Mouse (Mus musculus): ENCODE data around the gene Commd1. TPM values are rescaled to one million over a fixed set of nuclear protein-coding genes. Genes with fewer than 3 reads are reported as not detected.

Commd1 gene
- polyA plus RNA-seq (2015; fragmentation: Nextera tagmentation; extraction: Ambion mirVana) = 324 and 371 TPM in 2 replicates

DNA sequence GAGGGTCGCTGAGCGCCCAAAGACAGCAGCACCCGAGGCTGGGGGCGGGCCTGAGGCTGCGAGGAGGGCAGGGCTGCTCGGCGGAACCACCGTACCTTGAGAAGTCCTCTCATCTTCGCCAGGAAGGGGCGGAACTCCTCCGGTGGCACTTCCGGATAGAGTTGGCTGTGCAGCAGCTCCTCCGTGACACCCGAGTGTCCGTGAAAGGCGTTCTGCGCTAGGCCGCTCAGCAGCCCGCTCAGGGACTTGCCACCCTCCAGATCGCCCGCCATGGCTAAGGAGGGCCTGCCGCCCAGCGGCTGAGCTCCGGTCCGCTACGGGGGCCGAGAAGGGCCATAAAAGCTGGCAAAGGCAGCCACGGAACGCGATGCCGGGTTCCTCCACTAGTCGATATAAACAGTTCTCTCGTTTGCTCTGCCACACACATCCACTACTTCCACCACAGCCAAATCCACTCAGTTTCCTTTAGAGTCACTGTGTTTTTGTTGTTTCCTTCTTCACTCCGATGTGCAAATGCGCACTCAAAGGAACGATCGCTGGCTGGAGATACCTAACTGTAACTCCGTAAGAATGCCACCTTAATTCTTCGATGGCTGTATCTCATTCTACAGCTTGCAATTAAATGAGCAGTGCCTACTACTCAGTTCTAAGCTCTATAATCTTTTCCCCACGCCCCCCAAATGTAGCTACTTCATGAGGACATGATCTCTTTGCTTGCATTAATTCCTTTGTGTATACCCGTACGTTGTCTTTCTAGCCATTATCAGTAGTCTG is at the start of gene Commd1, which contains the start of gene Gm28048:
TSS of gene Commd1 (minus strand) at position 399 of the 774 bp plus-strand sequence.
TSS of gene Gm28048 (minus strand) at position 107 of the 774 bp plus-strand sequence.
- peak within 1 kb of the TSS; percentile 77 for H3K9ac ChIP-seq (ENCODE audit: low read length)
- ATAC-seq (ENCODE audit: insufficient read depth, low FRiP score) = peak; percentile 91
- 2% methylated on average over 42 of the region's 42 CpGs for WGBS
- peak within 1 kb of the TSS; percentile 96 for H3K27ac ChIP-seq (ENCODE audit: low read length)
- peaks cover 19% of the 10 kb centered on the region for H3K4me1 ChIP-seq (ENCODE audit: control insufficient read depth, insufficient read depth, low read length)
- no peaks in the 10 kb centered on the region for H3K36me3 ChIP-seq (ENCODE audit: control insufficient read depth, insufficient read depth, low read length)
- H3K9me3 ChIP-seq (replicated peaks; ENCODE audit: control insufficient read depth, low read length) = no peaks in the 10 kb centered on the region
- H3K27me3 ChIP-seq (ENCODE audit: control insufficient read depth, insufficient read depth, low read length) = no peaks in the 10 kb centered on the region
- peak within 1 kb of the TSS; percentile 68 for H3K4me3 ChIP-seq (replicated peaks; ENCODE audit: low read length)
- H3K4me2 ChIP-seq (ENCODE audit: low read depth, low read length) = peak within 1 kb of the TSS; percentile 75

DNA sequence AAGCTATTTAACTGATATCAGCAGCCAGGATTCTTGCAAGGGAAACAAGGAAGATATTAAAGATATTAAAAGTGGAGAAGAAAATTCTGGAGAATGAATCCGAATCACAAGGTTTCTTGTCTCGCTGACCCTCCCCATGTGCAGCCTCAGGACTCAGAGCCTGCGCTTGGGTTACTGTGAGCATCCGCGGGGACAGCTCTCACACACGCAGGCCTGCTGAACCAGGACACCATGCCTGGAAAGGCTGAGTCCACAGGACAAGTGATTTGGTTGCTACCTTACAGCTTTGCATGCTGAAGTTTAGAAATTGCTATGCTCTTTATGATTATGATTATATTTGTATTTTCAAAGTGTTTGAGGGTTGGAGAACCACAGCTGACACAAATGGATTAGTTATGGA is 47.2 kb upstream of the Commd1 start:
- Histone ChIP-seq H3K36me3 (ENCODE audit: control insufficient read depth, insufficient read depth, low read length) (no peaks in the 10 kb centered on the region), H3K4me3 (replicated peaks; ENCODE audit: low read length) (no peak overlapping the region), H3K27me3 (ENCODE audit: control insufficient read depth, insufficient read depth, low read length) (no peaks in the 10 kb centered on the region), H3K9ac (ENCODE audit: low read length) (no peak overlapping the region), H3K9me3 (replicated peaks; ENCODE audit: control insufficient read depth, low read length) (no peaks in the 10 kb centered on the region), H3K4me2 (ENCODE audit: low read depth, low read length) (no peak overlapping the region), H3K27ac (ENCODE audit: low read length) (no peak overlapping the region), H3K4me1 (ENCODE audit: control insufficient read depth, insufficient read depth, low read length) (no peaks in the 10 kb centered on the region)
- ATAC-seq (ENCODE audit: insufficient read depth, low FRiP score) = no peak
- WGBS = 63% methylated on average over 6 of the region's 6 CpGs

DNA sequence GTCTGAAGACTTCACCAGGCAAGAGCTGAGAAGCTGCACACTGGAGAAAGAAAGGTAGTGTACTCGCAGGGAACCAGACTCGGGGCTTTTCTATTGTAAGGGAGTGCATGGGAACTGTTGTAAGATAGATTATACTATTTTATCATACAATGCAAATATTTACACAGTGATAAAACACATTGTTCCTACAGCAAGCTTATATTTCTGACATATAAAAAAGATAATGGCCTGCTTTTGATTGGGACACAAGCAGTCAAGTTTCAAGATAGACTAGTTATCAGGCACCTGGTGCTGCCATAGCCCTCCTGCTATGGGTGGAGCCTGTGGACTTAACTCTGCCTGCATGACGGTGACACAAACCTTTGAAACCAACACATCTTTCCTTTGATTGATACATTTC is 46.8 kb upstream of the Commd1 start:
- no peak overlapping the region for H3K9ac ChIP-seq (ENCODE audit: low read length)
- ATAC-seq (ENCODE audit: insufficient read depth, low FRiP score) = peak; percentile 37; the same call in 1 of the 2 replicates
- no peak overlapping the region for H3K4me3 ChIP-seq (replicated peaks; ENCODE audit: low read length)
- no peaks in the 10 kb centered on the region for H3K9me3 ChIP-seq (replicated peaks; ENCODE audit: control insufficient read depth, low read length)
- H3K27me3 ChIP-seq (ENCODE audit: control insufficient read depth, insufficient read depth, low read length) = no peaks in the 10 kb centered on the region
- H3K27ac ChIP-seq (ENCODE audit: low read length) = no peak overlapping the region
- no peaks in the 10 kb centered on the region for H3K36me3 ChIP-seq (ENCODE audit: control insufficient read depth, insufficient read depth, low read length)
- no peaks in the 10 kb centered on the region for H3K4me1 ChIP-seq (ENCODE audit: control insufficient read depth, insufficient read depth, low read length)
- no peak overlapping the region for H3K4me2 ChIP-seq (ENCODE audit: low read depth, low read length)
- WGBS = 24% methylated on average over 3 of the region's 3 CpGs

DNA sequence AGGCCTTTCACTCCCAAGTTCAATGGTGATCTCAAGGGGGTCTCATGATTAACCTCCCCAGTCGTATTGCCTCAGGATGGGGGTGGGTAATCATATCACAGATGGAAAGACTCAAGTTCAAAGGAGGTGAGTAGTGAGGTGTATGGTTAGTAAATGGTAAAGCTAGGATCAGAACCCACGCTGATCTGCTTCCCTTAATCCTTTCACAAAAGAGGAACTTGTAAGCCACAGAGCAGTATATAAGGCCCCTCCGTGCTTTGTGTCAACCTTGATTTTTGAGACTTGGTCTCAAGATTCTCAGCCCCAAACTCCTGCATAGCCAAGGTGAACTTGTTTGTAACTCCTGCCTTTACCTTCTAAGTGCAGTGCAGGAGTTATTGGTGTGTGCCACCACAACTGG is 42.0 kb upstream of the Commd1 start:
- no peak for ATAC-seq (ENCODE audit: insufficient read depth, low FRiP score)
- no peaks in the 10 kb centered on the region for H3K4me1 ChIP-seq (ENCODE audit: control insufficient read depth, insufficient read depth, low read length)
- H3K9ac ChIP-seq (ENCODE audit: low read length) = no peak overlapping the region
- no peaks in the 10 kb centered on the region for H3K36me3 ChIP-seq (ENCODE audit: control insufficient read depth, insufficient read depth, low read length)
- no peak overlapping the region for H3K4me2 ChIP-seq (ENCODE audit: low read depth, low read length)
- no peak overlapping the region for H3K27ac ChIP-seq (ENCODE audit: low read length)
- H3K4me3 ChIP-seq (replicated peaks; ENCODE audit: low read length) = no peak overlapping the region
- no peaks in the 10 kb centered on the region for H3K9me3 ChIP-seq (replicated peaks; ENCODE audit: control insufficient read depth, low read length)
- 73% methylated on average over 3 of the region's 3 CpGs for WGBS
- no peaks in the 10 kb centered on the region for H3K27me3 ChIP-seq (ENCODE audit: control insufficient read depth, insufficient read depth, low read length)

DNA sequence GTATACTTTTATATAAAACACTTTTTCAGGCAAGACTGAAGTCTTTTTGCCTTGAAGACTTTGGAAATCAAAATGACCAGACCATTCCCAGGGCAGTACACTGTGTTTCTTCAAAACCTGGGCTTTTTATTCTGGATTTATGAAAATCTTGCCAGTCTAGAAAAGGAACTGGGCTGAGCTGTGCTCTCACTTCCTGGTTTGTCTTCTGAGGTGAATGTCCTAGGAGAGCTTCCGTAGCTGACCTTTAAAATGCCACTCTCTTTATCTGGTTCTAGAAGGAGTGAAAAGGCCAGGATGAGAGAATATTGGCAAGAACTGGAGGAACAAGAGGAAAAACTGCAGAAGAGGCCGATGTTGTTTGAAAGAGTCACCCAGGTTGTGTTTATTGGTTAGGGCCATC is 41.0 kb upstream of the Commd1 start:
- Histone ChIP-seq H3K4me2 (ENCODE audit: low read depth, low read length) (no peak overlapping the region), H3K27me3 (ENCODE audit: control insufficient read depth, insufficient read depth, low read length) (no peaks in the 10 kb centered on the region), H3K27ac (ENCODE audit: low read length) (no peak overlapping the region), H3K9ac (ENCODE audit: low read length) (no peak overlapping the region), H3K36me3 (ENCODE audit: control insufficient read depth, insufficient read depth, low read length) (no peaks in the 10 kb centered on the region), H3K4me1 (ENCODE audit: control insufficient read depth, insufficient read depth, low read length) (no peaks in the 10 kb centered on the region), H3K4me3 (replicated peaks; ENCODE audit: low read length) (no peak overlapping the region), H3K9me3 (replicated peaks; ENCODE audit: control insufficient read depth, low read length) (0 out of 2 replicates have a peak, but pooled peaks cover 3% of the 10 kb centered on the region)
- WGBS = 87% methylated on average over 2 of the region's 2 CpGs
- no peak for ATAC-seq (ENCODE audit: insufficient read depth, low FRiP score)

DNA sequence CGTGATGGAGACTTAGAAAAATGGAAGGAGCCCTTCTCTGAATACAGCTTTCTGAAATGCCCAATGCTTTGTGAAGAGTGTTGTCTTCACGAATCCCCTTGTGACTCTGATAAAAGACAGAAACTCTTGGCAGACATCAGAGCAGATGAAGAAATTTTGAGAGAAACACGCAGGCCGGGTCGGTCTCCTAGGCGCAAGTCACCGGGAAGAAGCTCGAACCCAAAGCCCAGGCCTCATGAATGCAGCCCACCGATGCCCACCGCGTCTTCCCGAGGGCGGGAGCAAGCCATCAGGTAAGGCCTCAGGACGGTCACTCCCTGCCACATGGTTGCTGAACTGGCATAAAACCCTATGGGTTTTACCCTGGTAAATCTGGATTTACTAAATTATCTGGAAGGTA is 38.7 kb upstream of the Commd1 start:
- H3K4me2 ChIP-seq (ENCODE audit: low read depth, low read length) = no peak overlapping the region
- no peaks in the 10 kb centered on the region for H3K4me1 ChIP-seq (ENCODE audit: control insufficient read depth, insufficient read depth, low read length)
- no peaks in the 10 kb centered on the region for H3K27me3 ChIP-seq (ENCODE audit: control insufficient read depth, insufficient read depth, low read length)
- H3K9me3 ChIP-seq (replicated peaks; ENCODE audit: control insufficient read depth, low read length) = 0 out of 2 replicates have a peak, but pooled peaks cover 3% of the 10 kb centered on the region
- no peaks in the 10 kb centered on the region for H3K36me3 ChIP-seq (ENCODE audit: control insufficient read depth, insufficient read depth, low read length)
- H3K4me3 ChIP-seq (replicated peaks; ENCODE audit: low read length) = no peak overlapping the region
- H3K27ac ChIP-seq (ENCODE audit: low read length) = no peak overlapping the region
- WGBS = 93% methylated on average over 14 of the region's 14 CpGs
- H3K9ac ChIP-seq (ENCODE audit: low read length) = no peak overlapping the region
- ATAC-seq (ENCODE audit: insufficient read depth, low FRiP score) = no peak

DNA sequence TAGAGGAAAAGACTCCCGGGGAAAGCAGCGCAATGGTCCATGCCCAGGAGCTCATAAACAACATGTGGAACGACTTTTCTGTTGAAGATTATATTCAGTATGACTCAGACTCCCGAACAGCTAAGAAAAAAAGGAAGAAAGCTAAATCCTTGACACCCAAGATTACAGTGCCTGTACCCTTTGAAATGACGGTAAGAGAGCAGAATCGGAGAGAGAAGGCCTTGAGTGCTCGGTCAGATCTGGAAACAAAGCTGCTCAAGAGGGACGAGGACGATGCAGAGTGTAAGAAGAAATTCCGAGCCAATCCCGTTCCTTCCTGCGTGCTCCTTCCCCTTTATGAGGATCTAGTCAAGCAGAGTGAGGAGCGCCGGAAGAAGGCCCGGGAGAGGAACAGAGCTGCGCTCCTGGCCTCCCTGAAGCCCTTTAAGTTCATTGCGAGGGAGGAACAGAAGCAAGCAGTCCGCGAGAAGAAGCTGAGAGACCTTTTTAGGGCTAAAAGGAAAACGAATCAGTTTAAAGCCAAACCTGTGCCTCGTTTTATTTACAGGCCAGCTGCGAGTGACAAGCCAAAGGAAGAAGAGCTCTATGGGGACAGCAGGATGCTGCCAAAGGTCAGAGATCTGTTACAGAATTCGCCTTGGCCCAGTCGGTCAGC is 38.1 kb upstream of the Commd1 start:
- WGBS = 68% methylated on average over 24 of the region's 24 CpGs
- no peak overlapping the region for H3K9ac ChIP-seq (ENCODE audit: low read length)
- H3K27ac ChIP-seq (ENCODE audit: low read length) = no peak overlapping the region
- no peak overlapping the region for H3K4me2 ChIP-seq (ENCODE audit: low read depth, low read length)
- H3K4me3 ChIP-seq (replicated peaks; ENCODE audit: low read length) = no peak overlapping the region
- no peaks in the 10 kb centered on the region for H3K36me3 ChIP-seq (ENCODE audit: control insufficient read depth, insufficient read depth, low read length)
- no peak for ATAC-seq (ENCODE audit: insufficient read depth, low FRiP score)
- H3K4me1 ChIP-seq (ENCODE audit: control insufficient read depth, insufficient read depth, low read length) = no peaks in the 10 kb centered on the region
- H3K9me3 ChIP-seq (replicated peaks; ENCODE audit: control insufficient read depth, low read length) = 0 out of 2 replicates have a peak, but pooled peaks cover 3% of the 10 kb centered on the region
- H3K27me3 ChIP-seq (ENCODE audit: control insufficient read depth, insufficient read depth, low read length) = no peaks in the 10 kb centered on the region

DNA sequence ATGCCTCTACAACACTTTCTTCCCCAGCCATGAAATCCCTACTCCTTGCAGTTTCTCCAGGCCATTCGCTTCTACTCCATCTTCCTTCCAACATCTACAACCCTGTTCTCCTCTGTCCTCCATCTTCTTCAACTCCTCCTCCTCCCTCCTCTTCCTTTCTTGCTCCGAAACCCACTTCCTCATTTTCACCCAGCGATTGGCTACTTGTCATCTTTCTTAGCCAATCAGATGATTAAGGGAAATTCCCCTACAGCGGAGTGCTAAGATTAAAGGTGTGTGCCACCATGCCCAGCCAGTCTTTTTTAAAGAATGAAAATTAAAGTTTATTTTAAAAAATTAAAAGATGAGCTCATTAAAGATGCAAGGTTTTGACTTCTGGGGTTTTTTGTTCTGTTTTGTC is 35.8 kb upstream of the Commd1 start:
- H3K27me3 ChIP-seq (ENCODE audit: control insufficient read depth, insufficient read depth, low read length) = no peaks in the 10 kb centered on the region
- 90% methylated on average over 4 of the region's 4 CpGs for WGBS
- no peaks in the 10 kb centered on the region for H3K4me1 ChIP-seq (ENCODE audit: control insufficient read depth, insufficient read depth, low read length)
- H3K36me3 ChIP-seq (ENCODE audit: control insufficient read depth, insufficient read depth, low read length) = no peaks in the 10 kb centered on the region
- H3K9me3 ChIP-seq (replicated peaks; ENCODE audit: control insufficient read depth, low read length) = 0 out of 2 replicates have a peak, but pooled peaks cover 3% of the 10 kb centered on the region
- H3K4me2 ChIP-seq (ENCODE audit: low read depth, low read length) = no peak overlapping the region
- H3K4me3 ChIP-seq (replicated peaks; ENCODE audit: low read length) = no peak overlapping the region
- no peak for ATAC-seq (ENCODE audit: insufficient read depth, low FRiP score)
- no peak overlapping the region for H3K27ac ChIP-seq (ENCODE audit: low read length)
- no peak overlapping the region for H3K9ac ChIP-seq (ENCODE audit: low read length)

DNA sequence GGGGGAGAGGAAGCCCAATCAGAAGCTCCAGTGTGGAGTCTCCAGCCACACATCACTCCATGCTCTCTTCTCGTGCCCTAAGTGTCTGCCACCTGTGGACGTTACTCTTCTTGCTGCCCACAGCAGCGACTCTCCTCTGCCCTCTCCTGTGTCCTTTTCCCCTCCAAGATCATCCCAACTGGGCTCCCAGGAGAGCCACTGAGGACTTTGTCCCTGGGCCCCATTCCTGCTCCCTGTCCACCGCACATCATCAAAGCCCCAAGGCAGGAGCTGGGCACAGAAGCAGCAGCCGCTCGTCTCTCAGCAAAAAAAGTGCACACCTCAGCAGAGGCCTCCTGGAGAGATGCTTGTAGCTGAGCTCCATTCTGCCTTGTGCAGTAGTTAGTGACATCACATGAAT is 32.8 kb upstream of the Commd1 start:
- Histone ChIP-seq H3K9ac (ENCODE audit: low read length) (no peak overlapping the region), H3K4me2 (ENCODE audit: low read depth, low read length) (no peak overlapping the region), H3K36me3 (ENCODE audit: control insufficient read depth, insufficient read depth, low read length) (no peaks in the 10 kb centered on the region), H3K27me3 (ENCODE audit: control insufficient read depth, insufficient read depth, low read length) (no peaks in the 10 kb centered on the region), H3K4me1 (ENCODE audit: control insufficient read depth, insufficient read depth, low read length) (no peaks in the 10 kb centered on the region), H3K27ac (ENCODE audit: low read length) (no peak overlapping the region), H3K4me3 (replicated peaks; ENCODE audit: low read length) (no peak overlapping the region), H3K9me3 (replicated peaks; ENCODE audit: control insufficient read depth, low read length) (0 out of 2 replicates have a peak, but pooled peaks cover 3% of the 10 kb centered on the region)
- 74% methylated on average over 6 of the region's 6 CpGs for WGBS
- no peak for ATAC-seq (ENCODE audit: insufficient read depth, low FRiP score)
